Mouse (Mus musculus) embryonic fibroblast, embryonic 13.5 days (primary cell): Measurements from ENCODE around the gene Glyctk. TPM values are rescaled to one million over a fixed set of nuclear protein-coding genes. Genes with fewer than 3 reads are reported as not detected.

Source experiments
- H3K27ac ChIP-seq: 2 replicates; pipeline ENCODE4 v1.5.1; 2012; ENCODE audit warnings: low read length, control low read depth, inconsistent platforms; ENCODE audit not compliant: insufficient read depth
- H3K4me1 ChIP-seq: 2 replicates; pipeline ENCODE4 v1.6.1; 2011; ENCODE audit warnings: low read length; ENCODE audit not compliant: control insufficient read depth, insufficient read depth
- H3K4me3 ChIP-seq: 2 replicates; pipeline ENCODE4 v1.5.1; 2011; ENCODE audit warnings: mild to moderate bottlenecking, control low read depth, low read length; ENCODE audit not compliant: insufficient read depth
- CTCF ChIP-seq: IDR thresholded peaks from 2 replicates; pipeline ENCODE4 v1.5.1; 2011; ENCODE audit warnings: mild to moderate bottlenecking, control low read depth, low read length, moderate library complexity, borderline replicate concordance; ENCODE audit not compliant: insufficient read depth
- POLR2A ChIP-seq: IDR thresholded peaks from 2 replicates; pipeline ENCODE4 v1.6.1; 2011; ENCODE audit warnings: low read depth, mild to moderate bottlenecking, control low read depth, low read length, moderate library complexity
- polyA plus RNA-seq: library from polyadenylated mRNA; stranded (reverse); fragments of >200 nt; gene quantifications from 2 replicates; pipeline ENCODE4 v1.2.4, GENCODE M21; 2011; ENCODE audit warnings: low read depth; ENCODE audit not compliant: missing spikeins, insufficient read length

The Glyctk gene
- polyA plus RNA-seq, 1 experiment = 1.2 TPM

DNA sequence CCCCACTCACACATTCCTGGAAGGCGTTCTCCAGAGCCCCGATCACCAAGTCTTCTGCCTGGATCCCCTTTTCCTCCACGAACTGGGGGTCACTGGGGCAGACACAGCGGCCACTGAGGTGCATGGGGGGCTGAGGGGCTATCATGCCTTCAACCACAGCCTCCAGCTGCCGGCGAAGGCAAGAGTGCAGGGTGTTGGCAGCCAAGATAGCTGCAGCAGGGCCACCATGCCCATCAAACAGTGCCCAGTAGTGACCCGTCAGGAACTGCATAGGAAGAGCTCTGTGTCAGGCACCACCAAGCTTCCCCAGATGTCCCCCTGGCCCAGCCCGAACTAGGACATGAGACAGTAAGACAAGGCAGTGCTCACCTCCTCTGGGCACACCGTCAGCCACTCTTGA is 39.8 kb upstream of the Glyctk start:
- no peak for TF ChIP-seq POLR2A
- TF ChIP-seq CTCF = no peak
- Histone ChIP-seq H3K4me3 (no peak overlapping the region; the same call in 1 of the 2 replicates), H3K27ac (no peak overlapping the region), H3K4me1 (no peaks in the 10 kb centered on the region; the same call in 1 of the 2 replicates)

DNA sequence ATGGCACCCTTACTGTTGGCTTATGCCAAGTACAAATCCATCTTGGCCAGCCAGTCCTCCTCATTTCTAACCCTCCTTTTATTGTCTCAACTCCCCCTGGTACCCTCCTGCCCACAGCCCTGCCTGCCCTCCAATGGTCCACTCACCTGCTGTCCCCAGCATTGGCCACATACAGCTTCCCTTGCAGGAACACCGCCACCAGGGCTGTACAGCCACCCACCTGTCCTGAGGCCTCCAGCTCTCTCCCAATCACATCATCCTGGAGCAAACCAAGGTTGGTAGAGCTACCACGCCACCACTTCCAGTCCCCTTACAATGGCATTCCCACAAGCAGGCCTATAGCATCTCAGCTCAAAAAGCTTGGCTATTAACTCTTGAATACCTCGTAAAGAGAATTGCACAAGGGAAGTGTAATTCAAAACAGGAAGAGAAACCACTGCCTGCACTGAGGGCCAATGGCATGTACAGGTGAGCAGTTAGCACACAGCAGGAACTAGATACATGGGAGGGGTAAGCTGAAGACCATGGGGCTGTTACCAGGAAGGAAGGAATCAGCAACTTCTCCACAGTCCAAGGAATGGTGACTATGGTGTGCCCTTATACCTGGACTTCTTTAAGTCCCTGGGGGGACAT is 39.3 kb upstream of the Glyctk start:
- no peak overlapping the region for H3K4me3 ChIP-seq
- no peaks in the 10 kb centered on the region; the same call in 1 of the 2 replicates for H3K4me1 ChIP-seq
- no peak for TF ChIP-seq POLR2A
- TF ChIP-seq CTCF = no peak
- no peak overlapping the region for H3K27ac ChIP-seq

DNA sequence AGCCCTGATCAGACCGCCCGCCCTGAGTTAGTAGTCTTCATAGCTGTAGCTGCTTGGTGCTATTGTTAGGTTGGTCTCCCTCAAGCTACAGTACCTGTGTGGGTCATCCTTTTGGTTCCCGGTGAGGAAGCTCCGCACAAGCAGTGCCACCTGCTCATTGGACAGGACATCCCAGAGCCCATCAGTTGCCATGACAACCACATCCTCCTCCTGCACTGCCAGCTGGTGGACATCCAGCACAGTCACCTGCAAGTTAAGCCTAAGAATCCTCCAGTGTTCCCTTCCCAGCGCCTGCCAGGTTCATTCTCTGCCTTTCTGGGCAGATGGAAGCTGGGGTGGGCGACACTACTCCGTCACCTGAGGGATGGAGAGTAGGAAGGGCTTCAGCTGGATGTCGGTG is 37.8 kb upstream of the Glyctk start:
- H3K27ac ChIP-seq = no peak overlapping the region
- no peak for TF ChIP-seq CTCF
- no peak for TF ChIP-seq POLR2A
- no peak overlapping the region for H3K4me3 ChIP-seq
- no peaks in the 10 kb centered on the region; the same call in 1 of the 2 replicates for H3K4me1 ChIP-seq

DNA sequence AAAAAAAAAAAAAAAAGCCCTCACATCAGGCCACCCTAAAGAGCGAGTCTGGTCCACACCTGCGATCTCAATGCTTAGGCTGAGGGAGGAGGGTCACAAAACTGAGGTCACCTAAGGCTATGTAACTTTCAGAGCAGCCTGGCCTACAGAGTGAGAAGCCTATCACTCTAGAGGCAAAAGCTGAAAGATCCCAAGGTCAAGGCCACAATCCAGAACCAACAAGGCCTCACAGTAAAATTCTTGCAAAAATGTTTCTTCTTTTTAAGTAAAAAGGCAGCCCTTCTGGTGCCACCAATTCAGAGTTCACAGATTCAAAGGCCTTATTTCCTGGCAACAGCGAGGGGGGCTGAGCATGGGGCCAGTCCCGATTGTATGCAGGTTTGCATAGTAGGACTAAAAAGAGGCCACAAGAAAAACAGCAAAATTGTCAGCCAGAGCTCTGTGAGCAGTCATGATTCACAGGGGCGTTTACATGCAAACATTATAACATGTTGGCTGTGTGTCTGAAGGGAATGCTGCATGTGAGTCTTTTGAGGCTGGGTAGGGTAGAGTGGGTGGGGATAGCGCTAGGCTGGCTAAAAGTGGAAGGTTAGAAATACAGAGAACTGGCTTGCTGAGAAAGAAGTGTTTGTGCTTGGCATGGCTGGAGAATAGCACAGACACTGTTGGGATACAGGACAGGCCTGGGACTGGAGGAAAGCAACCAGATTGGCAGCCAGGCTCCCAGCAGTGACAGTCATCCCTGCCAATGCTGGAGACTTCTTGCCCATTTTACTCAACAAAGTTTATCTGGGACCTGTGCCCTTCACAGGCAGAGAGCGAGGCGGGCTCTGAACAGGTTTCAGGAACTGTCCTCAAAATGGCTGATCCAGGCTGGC is 36.2 kb upstream of the Glyctk start:
- H3K4me1 ChIP-seq = no peaks in the 10 kb centered on the region; the same call in 1 of the 2 replicates
- TF ChIP-seq CTCF (no peak), POLR2A (no peak)
- no peak overlapping the region for H3K4me3 ChIP-seq
- no peak overlapping the region for H3K27ac ChIP-seq

DNA sequence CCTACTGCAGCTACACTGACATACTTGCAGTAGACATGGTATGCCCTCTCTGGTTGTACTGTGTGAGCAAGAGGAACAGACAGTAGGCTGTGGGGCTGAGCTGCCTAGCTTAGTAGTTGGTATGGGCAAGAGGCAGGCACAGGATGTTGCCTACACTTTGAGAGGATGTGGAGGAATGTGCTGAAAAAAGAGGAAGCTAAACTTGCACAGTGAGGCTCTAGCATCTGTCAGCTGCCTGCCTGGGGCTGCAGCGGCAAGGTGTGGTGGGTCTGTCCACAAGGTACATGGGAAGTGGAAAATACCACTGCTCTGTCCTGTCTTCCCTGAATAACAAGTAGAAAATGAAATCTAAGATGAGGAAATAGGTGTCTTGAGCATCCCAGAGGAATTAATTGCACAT is 35.1 kb upstream of the Glyctk start:
- no peak for TF ChIP-seq CTCF
- no peak; the same call in 1 of the 2 replicates for TF ChIP-seq POLR2A
- Histone ChIP-seq H3K27ac (no peak overlapping the region), H3K4me1 (no peaks in the 10 kb centered on the region; the same call in 1 of the 2 replicates)

DNA sequence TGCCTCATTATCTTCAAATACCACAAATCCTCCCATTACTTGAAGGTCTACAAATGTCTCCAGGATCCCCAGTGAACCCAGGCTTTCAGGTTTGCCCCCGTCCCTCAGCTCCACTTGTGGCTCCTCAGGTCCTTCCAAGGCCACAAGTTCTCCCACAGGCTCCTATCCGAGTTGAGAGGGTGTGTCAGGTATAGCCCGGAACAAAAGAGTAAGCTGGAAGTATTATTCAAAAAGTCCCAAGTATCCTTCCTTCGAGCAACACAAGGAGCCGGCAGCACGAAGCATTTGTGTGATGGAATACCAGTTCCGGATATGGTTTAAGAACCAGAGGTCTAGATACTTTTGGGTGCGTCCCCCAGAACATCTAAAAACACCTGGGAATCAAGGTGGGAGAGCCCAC is 34.1 kb upstream of the Glyctk start:
- TF ChIP-seq POLR2A (no peak), CTCF (no peak)
- H3K4me3 ChIP-seq = no peak overlapping the region
- no peak overlapping the region for H3K27ac ChIP-seq
- no peaks in the 10 kb centered on the region for H3K4me1 ChIP-seq

More for the DNA sequence above, 35.1 kb upstream of the Glyctk start:
- no peak overlapping the region for H3K4me3 ChIP-seq

DNA sequence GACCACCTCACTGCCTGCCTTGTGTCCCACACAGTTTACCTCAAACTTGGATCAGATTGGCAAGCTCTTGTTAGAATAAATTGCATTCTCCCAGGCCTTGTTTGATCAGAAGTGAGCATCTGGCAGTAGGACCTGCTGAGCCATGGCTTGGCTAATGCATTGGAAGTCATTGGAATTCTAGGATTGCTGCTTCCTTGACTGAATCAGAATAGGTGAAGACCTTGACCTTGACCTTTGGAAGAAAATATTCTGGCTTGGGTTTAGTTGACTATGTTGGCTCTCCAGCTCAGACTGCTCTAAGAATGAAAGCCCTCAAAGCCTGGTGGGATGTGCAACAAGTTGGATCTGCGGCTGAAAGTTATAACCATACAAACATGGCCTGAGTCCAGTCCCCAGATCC is 33.4 kb upstream of the Glyctk start:
- Histone ChIP-seq H3K27ac (no peak overlapping the region), H3K4me1 (no peaks in the 10 kb centered on the region), H3K4me3 (no peak overlapping the region)
- TF ChIP-seq CTCF (no peak), POLR2A (no peak)

DNA sequence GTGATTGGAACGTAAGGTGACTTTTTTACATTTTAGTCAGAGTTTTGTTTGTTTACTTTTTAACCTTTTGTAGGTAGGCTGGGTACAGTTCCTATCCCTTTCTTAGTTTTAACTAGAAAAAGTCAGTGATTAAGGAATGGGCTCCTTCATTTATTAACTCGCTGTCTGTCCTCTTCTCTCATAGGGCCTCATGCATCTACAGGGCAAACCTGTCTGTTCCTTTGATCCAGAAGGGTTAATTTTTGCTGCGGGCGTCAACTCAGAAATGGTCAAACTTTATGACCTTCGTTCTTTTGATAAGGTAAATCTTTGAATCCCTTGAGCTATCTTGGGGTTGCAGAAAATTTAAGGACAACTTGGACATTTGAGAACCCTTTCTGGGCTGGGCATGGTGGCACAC is 26.1 kb upstream of the Glyctk start:
- no peak overlapping the region for H3K27ac ChIP-seq
- no peak overlapping the region for H3K4me3 ChIP-seq
- H3K4me1 ChIP-seq = no peaks in the 10 kb centered on the region
- TF ChIP-seq CTCF (no peak), POLR2A (no peak)

DNA sequence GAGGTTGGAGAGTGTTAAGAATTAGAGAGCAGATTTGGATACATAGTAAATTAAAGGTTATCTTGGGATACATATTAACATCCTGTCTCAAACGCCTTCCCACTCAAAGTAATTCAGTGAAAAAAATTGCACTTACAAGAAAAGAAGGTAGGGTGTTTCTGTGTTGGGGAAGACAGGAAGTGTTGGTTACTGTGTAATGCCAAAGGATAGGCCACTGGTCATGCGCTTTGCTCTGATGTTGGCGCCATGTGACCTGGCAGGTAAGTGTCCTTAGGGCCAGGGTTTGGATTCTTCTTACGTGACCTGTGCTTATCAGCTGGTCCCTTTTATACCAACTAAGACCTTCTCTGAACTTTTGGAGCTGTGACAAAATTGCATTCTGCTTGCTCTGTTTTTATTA is 24.2 kb upstream of the Glyctk start:
- Histone ChIP-seq H3K27ac (no peak overlapping the region), H3K4me1 (no peaks in the 10 kb centered on the region), H3K4me3 (no peak overlapping the region)
- no peak for TF ChIP-seq CTCF
- no peak for TF ChIP-seq POLR2A

DNA sequence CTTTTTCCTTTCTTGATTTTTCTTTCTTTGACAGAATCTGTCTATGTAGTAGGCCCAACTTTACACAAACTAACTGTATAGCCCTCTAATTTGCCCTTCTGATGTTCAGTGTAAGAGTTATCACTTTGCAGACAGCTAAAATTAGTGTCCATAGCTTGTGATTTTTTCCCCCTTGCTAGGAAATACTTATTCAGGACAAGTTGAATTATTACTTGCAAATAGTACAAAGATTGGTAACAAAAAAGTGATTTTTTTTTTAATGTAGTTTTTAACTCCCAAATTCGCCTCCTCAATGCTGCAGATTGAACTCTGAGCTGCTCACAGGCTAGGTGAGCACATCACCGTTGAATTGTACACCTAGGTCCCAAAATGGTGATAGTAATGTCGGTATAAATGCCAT is 22.0 kb upstream of the Glyctk start:
- H3K4me1 ChIP-seq = no peaks in the 10 kb centered on the region; the same call in 1 of the 2 replicates
- TF ChIP-seq CTCF (no peak), POLR2A (no peak)
- H3K27ac ChIP-seq = no peak overlapping the region
- H3K4me3 ChIP-seq = no peak overlapping the region
